Mouse (Mus musculus) myocyte (in vitro differentiated cells): ENCODE results near the gene Mipep. TPM values are rescaled to one million over a fixed set of nuclear protein-coding genes. Genes with fewer than 3 reads are reported as not detected.

Experiments used
- H3K27me3 ChIP-seq: one replicate; pipeline ENCODE4 v1.6.1; 2011; ENCODE audit not compliant: control insufficient read depth, insufficient read depth, insufficient read length
- H3K36me3 ChIP-seq: one replicate; pipeline ENCODE4 v1.6.1; 2011; ENCODE audit not compliant: control insufficient read depth, insufficient read depth
- H3K4me2 ChIP-seq: one replicate; pipeline ENCODE4 v1.6.1; 2011; ENCODE audit warnings: low read depth, control low read depth
- H3K4me3 ChIP-seq: one replicate; pipeline ENCODE4 v1.5.1; 2011; ENCODE audit warnings: mild to moderate bottlenecking, control low read depth, moderate library complexity
- H3K79me2 ChIP-seq: one replicate; pipeline ENCODE4 v1.6.1; 2011; ENCODE audit not compliant: control insufficient read depth, insufficient read depth
- H3ac ChIP-seq: one replicate; pipeline ENCODE4 v1.6.1; 2011; ENCODE audit not compliant: control insufficient read depth, insufficient read length
- CEBPB ChIP-seq: IDR thresholded peaks from 2 replicates; pipeline ENCODE4 v1.6.1; 2011; ENCODE audit warnings: mild to moderate bottlenecking, moderate library complexity; ENCODE audit not compliant: poor library complexity, insufficient read depth, severe bottlenecking
- E2F4 ChIP-seq: IDR thresholded peaks from one replicate; pipeline ENCODE4 v1.6.1; 2011; ENCODE audit warnings: mild to moderate bottlenecking, control low read depth, moderate library complexity; ENCODE audit not compliant: insufficient read depth
- MAX ChIP-seq: IDR thresholded peaks from one replicate; pipeline ENCODE4 v1.6.1; 2011; ENCODE audit warnings: low read depth, mild to moderate bottlenecking, control low read depth
- MYOD1 ChIP-seq, 3 experiments: IDR thresholded peaks; one replicate each; pipeline ENCODE4 v1.6.1; 2011; ENCODE audit warnings: control low read depth in 2 of 3, low read depth in 2 of 3, mild to moderate bottlenecking in 2 of 3, moderate library complexity in 1 of 3; ENCODE audit not compliant: insufficient read length in 2 of 3, control insufficient read depth in 1 of 3
- MYOG ChIP-seq, 3 experiments: IDR thresholded peaks; one replicate each; pipeline ENCODE4 v1.6.1; 2011; ENCODE audit warnings: control low read depth in 2 of 3, low read depth in 2 of 3, mild to moderate bottlenecking in 2 of 3; ENCODE audit not compliant: insufficient read length in 2 of 3, control insufficient read depth in 1 of 3, insufficient read depth in 1 of 3
- POLR2A ChIP-seq: IDR thresholded peaks from one replicate; pipeline ENCODE4 v1.6.1; 2011; ENCODE audit warnings: low read depth, mild to moderate bottlenecking, control low read depth, moderate library complexity; ENCODE audit not compliant: insufficient read length
- POLR2AphosphoS2 ChIP-seq: IDR thresholded peaks from one replicate; pipeline ENCODE4 v1.6.1; 2011; ENCODE audit warnings: low read depth, control low read depth; ENCODE audit not compliant: insufficient read length
- REST ChIP-seq: IDR thresholded peaks from one replicate; pipeline ENCODE4 v1.6.1; 2011; ENCODE audit warnings: mild to moderate bottlenecking, control low read depth, moderate library complexity; ENCODE audit not compliant: insufficient read depth, insufficient read length
- SRF ChIP-seq: IDR thresholded peaks from one replicate; pipeline ENCODE4 v1.6.1; 2011; ENCODE audit warnings: low read depth; ENCODE audit not compliant: control insufficient read depth, insufficient read length
- TCF12 ChIP-seq: IDR thresholded peaks from one replicate; pipeline ENCODE4 v1.6.1; 2011; ENCODE audit warnings: mild to moderate bottlenecking, control low read depth; ENCODE audit not compliant: poor library complexity, insufficient read depth, severe bottlenecking
- TCF3 ChIP-seq: IDR thresholded peaks from one replicate; pipeline ENCODE4 v1.6.1; 2011; ENCODE audit warnings: low read depth, control low read depth; ENCODE audit not compliant: insufficient read length
- USF1 ChIP-seq: IDR thresholded peaks from one replicate; pipeline ENCODE4 v1.6.1; 2011; ENCODE audit warnings: low read depth, mild to moderate bottlenecking, control low read depth, moderate library complexity
- polyA plus RNA-seq: library from polyadenylated mRNA; unstranded; fragments of >200 nt; fragmentation: generic; extraction: Trizol; gene quantifications from one replicate; pipeline ENCODE4 v1.2.1, GENCODE M21; 2012; ENCODE audit warnings: missing spikeins

Gene Mipep
- polyA plus RNA-seq, 1 experiment, result 14.1 TPM

- H3ac ChIP-seq, result no peak overlapping the region
- H3K4me2 ChIP-seq, result no peak overlapping the region
- no peak for TF ChIP-seq MYOD1 (IDR thresholded peaks at IDR 0.05; ENCODE audit: control insufficient read depth in 1 of 3, insufficient read length in 2 of 3, low read depth in 2 of 3)
- TF ChIP-seq TCF12, result no peak
- no peak for TF ChIP-seq SRF
- no peak for TF ChIP-seq POLR2AphosphoS2
- TF ChIP-seq E2F4, result no peak
- no peak for TF ChIP-seq CEBPB
- TF ChIP-seq USF1, result no peak
- TF ChIP-seq REST, result no peak
- no peak for TF ChIP-seq POLR2A
- TF ChIP-seq TCF3, result no peak
- TF ChIP-seq MYOG (IDR thresholded peaks at IDR 0.05; ENCODE audit: control insufficient read depth in 1 of 3, insufficient read depth in 1 of 3, insufficient read length in 2 of 3, low read depth in 2 of 3), result no peak
- no peak for TF ChIP-seq MAX
These were observed 33.7 kb downstream of the Mipep start for GRCm38 (mm10) chr14:60818045-60818444.

GRCm38 (mm10) chr14:60830096-60830495 lies 45.7 kb downstream of the Mipep start:
- Histone ChIP-seq H3K79me2 (no peaks in the 10 kb centered on the region), H3K4me3 (no peak overlapping the region), H3ac (no peak overlapping the region), H3K27me3 (no peaks in the 10 kb centered on the region), H3K36me3 (no peaks in the 10 kb centered on the region), H3K4me2 (no peak overlapping the region)
- TF ChIP-seq TCF12, result no peak
- TF ChIP-seq CEBPB, result no peak
- TF ChIP-seq MYOG (IDR thresholded peaks at IDR 0.05; ENCODE audit: control insufficient read depth in 1 of 3, insufficient read depth in 1 of 3, insufficient read length in 2 of 3, low read depth in 2 of 3), result no peak
- no peak for TF ChIP-seq E2F4
- TF ChIP-seq POLR2A, result no peak
- TF ChIP-seq TCF3, result no peak
- no peak for TF ChIP-seq MAX
- TF ChIP-seq REST, result no peak
- no peak for TF ChIP-seq POLR2AphosphoS2
- TF ChIP-seq SRF, result no peak
- TF ChIP-seq MYOD1 (IDR thresholded peaks at IDR 0.05; ENCODE audit: control insufficient read depth in 1 of 3, insufficient read length in 2 of 3, low read depth in 2 of 3), result no peak
- TF ChIP-seq USF1, result no peak

More at GRCm38 (mm10) chr14:60818045-60818444, 33.7 kb downstream of the Mipep start:
- H3K27me3 ChIP-seq, result no peaks in the 10 kb centered on the region
- H3K4me3 ChIP-seq, result no peak overlapping the region
- H3K36me3 ChIP-seq, result no peaks in the 10 kb centered on the region
- no peaks in the 10 kb centered on the region for H3K79me2 ChIP-seq

DNA sequence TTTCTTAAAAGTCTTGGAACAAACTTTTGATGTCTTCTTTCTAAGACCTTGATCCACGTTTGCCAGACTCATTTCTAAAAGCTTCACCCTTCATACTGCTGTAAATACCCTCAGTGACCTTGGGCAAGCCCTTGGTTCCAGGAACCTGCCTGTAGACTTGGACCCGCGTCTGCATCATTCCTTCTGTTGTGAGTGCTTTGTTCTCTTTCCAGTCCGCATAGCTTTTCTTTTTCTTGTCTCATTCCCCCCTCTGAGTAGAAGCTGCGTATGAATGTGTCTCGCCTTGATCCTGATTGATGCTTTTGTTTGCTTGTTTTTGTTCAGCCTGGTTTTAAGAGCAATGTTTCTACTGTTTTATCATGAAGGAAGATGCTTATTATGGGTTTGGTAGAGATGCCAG lies 52.3 kb downstream of the Mipep start:
- no peak for TF ChIP-seq MYOG (IDR thresholded peaks at IDR 0.05; ENCODE audit: control insufficient read depth in 1 of 3, insufficient read depth in 1 of 3, insufficient read length in 2 of 3, low read depth in 2 of 3)
- TF ChIP-seq POLR2AphosphoS2, result no peak
- H3K4me3 ChIP-seq, result no peak overlapping the region
- no peaks in the 10 kb centered on the region for H3K79me2 ChIP-seq
- no peaks in the 10 kb centered on the region for H3K36me3 ChIP-seq
- H3ac ChIP-seq, result no peak overlapping the region
- H3K27me3 ChIP-seq, result no peaks in the 10 kb centered on the region
- no peak overlapping the region for H3K4me2 ChIP-seq

GRCm38 (mm10) chr14:60839654-60840053 lies 55.3 kb downstream of the Mipep start:
- Histone ChIP-seq H3K27me3 (no peaks in the 10 kb centered on the region), H3K4me3 (no peak overlapping the region), H3K4me2 (no peak overlapping the region), H3ac (no peak overlapping the region), H3K36me3 (peaks cover 3% of the 10 kb centered on the region), H3K79me2 (no peaks in the 10 kb centered on the region)
- TF ChIP-seq E2F4, result no peak
- TF ChIP-seq MYOD1 (IDR thresholded peaks at IDR 0.05; ENCODE audit: control insufficient read depth in 1 of 3, insufficient read length in 2 of 3, low read depth in 2 of 3), result no peak
- TF ChIP-seq POLR2A, result no peak
- TF ChIP-seq SRF, result no peak
- no peak for TF ChIP-seq TCF12
- no peak for TF ChIP-seq MYOG (IDR thresholded peaks at IDR 0.05; ENCODE audit: control insufficient read depth in 1 of 3, insufficient read depth in 1 of 3, insufficient read length in 2 of 3, low read depth in 2 of 3)
- TF ChIP-seq CEBPB, result no peak
- TF ChIP-seq TCF3, result no peak
- no peak for TF ChIP-seq REST
- TF ChIP-seq USF1, result no peak
- TF ChIP-seq POLR2AphosphoS2, result no peak
- no peak for TF ChIP-seq MAX

GRCm38 (mm10) chr14:60841977-60842659 lies 57.7 kb downstream of the Mipep start:
- peaks cover 3% of the 10 kb centered on the region for H3K36me3 ChIP-seq

More at GRCm38 (mm10) chr14:60841977-60842659, 57.7 kb downstream of the Mipep start:
- Histone ChIP-seq H3ac (no peak overlapping the region), H3K27me3 (no peaks in the 10 kb centered on the region), H3K4me3 (no peak overlapping the region), H3K4me2 (no peak overlapping the region), H3K79me2 (no peaks in the 10 kb centered on the region)
- TF ChIP-seq POLR2A (no peak), CEBPB (no peak), MYOG (IDR thresholded peaks at IDR 0.05; ENCODE audit: control insufficient read depth in 1 of 3, insufficient read depth in 1 of 3, insufficient read length in 2 of 3, low read depth in 2 of 3) (no peak), MYOD1 (IDR thresholded peaks at IDR 0.05; ENCODE audit: control insufficient read depth in 1 of 3, insufficient read length in 2 of 3, low read depth in 2 of 3) (no peak), E2F4 (no peak), REST (no peak), TCF3 (no peak), TCF12 (no peak), SRF (no peak), POLR2AphosphoS2 (no peak), MAX (no peak)
